ENCODE assay signal across 8 mouse cellular contexts in the genomic region with DNA sequence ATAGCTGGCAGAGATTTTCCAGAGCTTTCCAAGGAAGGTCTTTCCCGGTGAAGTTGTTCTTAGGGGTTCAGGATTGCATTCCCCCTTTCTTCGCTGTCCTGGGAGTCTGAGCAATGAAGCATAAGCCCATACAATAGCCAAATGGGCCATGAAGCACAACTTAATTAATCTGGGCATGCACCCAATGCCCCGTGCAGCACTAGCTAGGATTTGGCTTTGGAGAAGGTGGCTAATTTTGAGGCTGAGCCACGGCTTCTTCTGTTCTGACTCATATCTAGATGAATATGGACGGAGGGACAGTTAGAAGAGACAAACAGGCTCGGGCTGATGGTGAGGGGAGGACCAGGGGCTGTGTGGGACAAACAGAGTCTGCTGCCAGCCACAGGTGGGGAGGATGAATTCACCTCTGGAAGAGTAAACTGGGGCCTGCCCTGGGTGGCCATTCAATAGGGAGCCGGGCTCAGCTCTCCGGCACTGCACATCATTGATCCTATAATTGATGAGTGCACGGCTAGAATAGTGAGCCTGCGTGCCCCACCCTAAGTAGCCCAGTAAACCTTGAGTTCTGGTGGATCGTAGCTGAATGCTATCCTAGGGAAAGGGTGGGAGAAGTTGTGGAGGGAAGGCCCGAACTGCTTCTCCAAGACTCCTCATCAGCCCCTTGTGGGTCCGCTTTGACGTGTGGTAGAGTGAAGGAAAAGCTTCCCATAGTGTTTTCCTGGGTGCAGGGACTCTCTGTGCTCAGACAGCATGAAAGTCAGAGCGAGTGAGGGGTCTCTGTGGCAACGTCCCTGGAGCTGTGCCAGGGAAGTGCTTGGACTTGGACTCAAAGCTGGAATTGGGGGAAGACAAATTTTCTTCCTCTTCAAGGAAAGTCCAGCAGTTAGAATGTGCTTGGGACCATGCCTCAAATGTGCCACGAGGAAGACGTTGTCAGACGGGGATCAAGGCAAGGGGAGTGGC.
DNase-seq lines count a peak whose midpoint lies in the region; ATAC-seq lines count a peak whose summit lies in the region.
"Had no signal": no experiment of that assay in that cellular context is flagged by ENCODE, and none has a peak within 500 bp of the region (broad histone marks: within the 10 kb centered on the region; RNA-seq: fewer than 3 reads in every experiment).

No protein-coding gene starts in this region.

- ATAC-seq in embryonic facial prominence, embryonic 14.5 days (ENCODE audit: low read depth): no peak
- ATAC-seq in forebrain, embryonic 15.5 days (replicated peaks): peak; percentile 83
- ATAC-seq in midbrain, embryonic 15.5 days (replicated peaks): 0 out of 2 replicates have a peak, but pooled peaks have one; percentile 16
- ATAC-seq in megakaryocyte progenitor cell, adult 5-6 weeks (replicated peaks; ENCODE audit: poor library complexity): no peak

- WGBS in embryonic facial prominence, embryonic 14.5 days: 49% methylated on average over 19 of the region's 19 CpGs
- 14% methylated on average over 19 of the region's 19 CpGs for WGBS in forebrain, embryonic 15.5 days
- 24% methylated on average over 19 of the region's 19 CpGs for WGBS in midbrain, embryonic 15.5 days

- H3K36me3 ChIP-seq in embryonic facial prominence, embryonic 14.5 days (ENCODE audit: control insufficient read depth, insufficient read depth, low read length): no peaks in the 10 kb centered on the region
- H3K36me3 ChIP-seq in forebrain, embryonic 15.5 days: no peaks in the 10 kb centered on the region
- no peaks in the 10 kb centered on the region for H3K36me3 ChIP-seq in midbrain, embryonic 15.5 days (replicated peaks)

- no peak overlapping the region for H3K9ac ChIP-seq in embryonic facial prominence, embryonic 14.5 days (ENCODE audit: low read depth, low read length)
- no peak overlapping the region for H3K9ac ChIP-seq in forebrain, embryonic 15.5 days (replicated peaks)
- H3K9ac ChIP-seq in midbrain, embryonic 15.5 days: no peak overlapping the region

- no peak overlapping the region for H3K4me3 ChIP-seq in embryonic facial prominence, embryonic 14.5 days (ENCODE audit: low read depth, low read length)
- H3K4me3 ChIP-seq in forebrain, embryonic 15.5 days: no peak overlapping the region
- H3K4me3 ChIP-seq in midbrain, embryonic 15.5 days: no peak overlapping the region

- peak; percentile 34 for DNase-seq in kidney, postnatal 10 days
- no peak for DNase-seq in kidney, adult 8-10 months
- peak; percentile 41 for DNase-seq in embryonic facial prominence, embryonic 14.5 days (ENCODE audit: low spot score)
- DNase-seq in thymus, postnatal 14 days: no peak
- DNase-seq: lung, adult 2 months had no signal

- H3K4me2 ChIP-seq in embryonic facial prominence, embryonic 14.5 days (ENCODE audit: low read depth, low read length): no peak overlapping the region
- H3K4me2 ChIP-seq in forebrain, embryonic 15.5 days (replicated peaks): no peak overlapping the region
- no peak overlapping the region for H3K4me2 ChIP-seq in midbrain, embryonic 15.5 days

- H3K9me3 ChIP-seq in embryonic facial prominence, embryonic 14.5 days (ENCODE audit: control insufficient read depth, low read length): no peaks in the 10 kb centered on the region
- no peaks in the 10 kb centered on the region for H3K9me3 ChIP-seq in forebrain, embryonic 15.5 days
- no peaks in the 10 kb centered on the region for H3K9me3 ChIP-seq in midbrain, embryonic 15.5 days

- no peaks in the 10 kb centered on the region for H3K27me3 ChIP-seq in embryonic facial prominence, embryonic 14.5 days (replicated peaks; ENCODE audit: control insufficient read depth, insufficient read depth, low read length)
- H3K27me3 ChIP-seq in forebrain, embryonic 15.5 days: no peaks in the 10 kb centered on the region
- no peaks in the 10 kb centered on the region for H3K27me3 ChIP-seq in midbrain, embryonic 15.5 days (replicated peaks)

- 0 out of 2 replicates have a peak overlapping the region, but pooled peaks have one; percentile 42 for H3K27ac ChIP-seq in embryonic facial prominence, embryonic 14.5 days (replicated peaks; ENCODE audit: low read depth, low read length)
- H3K27ac ChIP-seq in forebrain, embryonic 15.5 days (replicated peaks): peak overlapping the region; percentile 80
- H3K27ac ChIP-seq in midbrain, embryonic 15.5 days: peak overlapping the region; percentile 52

- H3K4me1 ChIP-seq in embryonic facial prominence, embryonic 14.5 days (ENCODE audit: control insufficient read depth, insufficient read depth, low read length): peaks cover 20% of the 10 kb centered on the region
- peaks cover 27% of the 10 kb centered on the region for H3K4me1 ChIP-seq in forebrain, embryonic 15.5 days
- peaks cover 24% of the 10 kb centered on the region for H3K4me1 ChIP-seq in midbrain, embryonic 15.5 days

Comparison
In these comparisons a context has a peak if more than half of its experiments do, and no peak if none do; other contexts are left out.
1. DNase-seq: peak in kidney, postnatal 10 days (single experiment) and embryonic facial prominence, embryonic 14.5 days (single experiment); none in kidney, adult 8-10 months (0 of 2) and thymus, postnatal 14 days (single experiment).
2. ATAC-seq: peak in forebrain, embryonic 15.5 days (single experiment) and midbrain, embryonic 15.5 days (single experiment); none in embryonic facial prominence, embryonic 14.5 days (single experiment) and megakaryocyte progenitor cell, adult 5-6 weeks (single experiment).
3. Peak in every context shown above with its lines, with median percentiles within 50 percentile points of each other: H3K27ac ChIP-seq.